Mouse (Mus musculus) E14TG2a.4 (cell line): ENCODE data around the gene Il20ra.

ENCODE experiments used
- CTCF ChIP-seq: conservative IDR thresholded peaks from 2 replicates; pipeline ENCODE4 v1.5.1; 2014; ENCODE audit warnings: low read length
- NANOG ChIP-seq: IDR thresholded peaks from 2 replicates; pipeline ENCODE4 v1.6.1; 2014; ENCODE audit warnings: borderline replicate concordance, low read length, mixed read lengths
- POU5F1 ChIP-seq: IDR thresholded peaks from 2 replicates; pipeline ENCODE4 v1.6.1; 2014; ENCODE audit warnings: low read length, borderline replicate concordance

GRCm38 (mm10) chr10:19704445-19704844 lies 7.9 kb upstream of the Il20ra start:
- TF ChIP-seq CTCF (no peak), NANOG (no peak), POU5F1 (no peak)
